Mouse (Mus musculus): ENCODE data around the gene Gm8369.
"Not testable (repeated sequence)": the region's sequence is repeated elsewhere in the genome, so short reads cannot be mapped to it uniquely, and the experiment has no call there.

Gm8369 gene

DNA sequence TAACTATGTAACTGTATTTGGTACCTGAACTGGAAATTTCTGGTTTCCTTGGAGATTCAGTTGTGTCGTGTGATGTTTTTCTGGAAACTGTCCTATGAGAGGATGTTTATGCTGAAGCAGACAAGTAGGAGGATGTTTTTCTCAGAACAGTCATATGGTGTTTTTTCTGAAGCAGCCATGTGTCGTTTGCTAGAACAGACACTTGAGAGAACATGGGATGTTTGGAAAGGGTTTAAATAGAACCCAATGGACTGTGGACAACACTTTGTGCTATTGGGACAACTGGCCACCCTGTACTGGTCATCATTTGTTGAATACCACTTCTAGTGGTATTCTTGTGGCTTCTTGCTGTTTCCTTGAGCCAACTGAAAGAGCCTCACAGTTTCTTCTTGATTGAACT, at the start of gene Gm8369:
Gene Gm8369, plus strand, starts transcription at position 193 of the 400 bp plus-strand sequence.
- DNase-seq (ENCODE audit: inconsistent ontology term) = no peak

- no peak for DNase-seq (ENCODE audit: inconsistent ontology term)
Measured at GRCm38 (mm10) chr19:11443338-11443737, 42.4 kb upstream of the Gm8369 start, which contains the start of gene Ms4a4b. Gene Ms4a4b (plus strand): TSS chr19:11443553.

GRCm38 (mm10) chr19:11443964-11444363, 41.8 kb upstream of the Gm8369 start:
- no peak for DNase-seq (ENCODE audit: inconsistent ontology term)

DNA sequence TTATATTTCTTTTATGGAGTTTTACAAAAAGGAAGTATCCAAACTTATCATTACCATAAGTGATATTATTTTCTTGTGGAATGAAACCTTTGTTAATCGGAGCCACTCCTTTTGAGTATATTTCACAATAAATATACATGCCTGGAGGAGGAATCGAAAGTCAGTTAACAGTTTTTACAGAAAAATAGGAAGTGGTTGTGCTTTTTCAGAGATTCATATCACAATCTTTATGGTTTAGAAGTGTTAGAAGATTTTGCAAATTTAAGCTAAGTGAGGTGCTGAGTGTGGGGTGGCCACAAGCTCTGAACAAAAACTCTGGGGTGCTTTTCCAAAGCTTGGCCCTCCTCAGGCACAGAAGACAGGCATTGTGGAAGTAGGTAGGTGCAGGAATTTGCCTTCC, 38.5 kb upstream of the Gm8369 start:
- DNase-seq (ENCODE audit: inconsistent ontology term) = no peak

DNA sequence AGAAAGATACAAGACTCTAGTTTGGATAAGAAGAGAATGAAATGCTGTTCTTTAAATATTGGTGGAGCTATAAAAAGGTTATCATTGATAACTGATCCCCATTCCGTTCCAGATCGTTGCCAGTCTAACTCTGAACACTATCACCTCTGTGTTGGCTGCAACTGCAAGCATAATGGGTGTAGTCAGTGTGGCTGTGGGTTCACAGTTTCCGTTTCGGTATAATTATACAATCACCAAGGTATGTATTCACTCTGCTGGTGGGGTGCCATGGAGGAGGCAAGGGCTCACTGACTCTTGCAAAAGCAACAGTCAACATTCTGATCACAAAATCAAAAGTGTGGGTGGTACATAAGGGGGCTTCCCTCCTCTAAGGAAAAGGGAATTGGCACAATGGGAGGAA, 26.7 kb upstream of the Gm8369 start:
- DNase-seq (ENCODE audit: inconsistent ontology term) = not testable (repeated sequence)

DNA sequence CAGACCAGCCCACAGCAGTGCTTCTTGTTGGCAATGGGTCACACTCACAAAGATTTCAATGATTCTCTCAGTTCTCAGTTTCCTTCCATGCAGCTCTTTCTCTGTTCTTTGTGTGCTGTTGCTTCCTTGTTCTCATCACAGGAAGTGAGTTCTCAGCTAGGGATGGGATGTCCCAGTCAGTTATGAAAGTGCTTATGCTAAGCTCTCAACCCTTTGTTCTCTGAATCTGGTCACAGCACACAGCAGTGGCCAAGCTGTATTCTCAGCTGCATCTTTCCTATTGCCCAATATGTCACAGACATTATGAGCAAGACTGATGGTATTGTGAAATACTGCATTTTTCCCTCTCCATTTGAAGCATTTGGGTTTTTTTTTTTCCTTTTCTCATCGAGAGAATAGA, 20.9 kb upstream of the Gm8369 start:
- not testable (repeated sequence) for DNase-seq (ENCODE audit: inconsistent ontology term)

GRCm38 (mm10) chr19:11466471-11466870, 19.3 kb upstream of the Gm8369 start:
- DNase-seq (ENCODE audit: inconsistent ontology term) = no peak

GRCm38 (mm10) chr19:11468361-11468760, 17.4 kb upstream of the Gm8369 start:
- DNase-seq (ENCODE audit: inconsistent ontology term) = not testable (repeated sequence)

GRCm38 (mm10) chr19:11469215-11469614, 16.5 kb upstream of the Gm8369 start, which contains the start of gene Ms4a6c:
Gene Ms4a6c (plus strand): TSS chr19:11469366.
- DNase-seq (ENCODE audit: inconsistent ontology term) = not testable (repeated sequence)

DNA sequence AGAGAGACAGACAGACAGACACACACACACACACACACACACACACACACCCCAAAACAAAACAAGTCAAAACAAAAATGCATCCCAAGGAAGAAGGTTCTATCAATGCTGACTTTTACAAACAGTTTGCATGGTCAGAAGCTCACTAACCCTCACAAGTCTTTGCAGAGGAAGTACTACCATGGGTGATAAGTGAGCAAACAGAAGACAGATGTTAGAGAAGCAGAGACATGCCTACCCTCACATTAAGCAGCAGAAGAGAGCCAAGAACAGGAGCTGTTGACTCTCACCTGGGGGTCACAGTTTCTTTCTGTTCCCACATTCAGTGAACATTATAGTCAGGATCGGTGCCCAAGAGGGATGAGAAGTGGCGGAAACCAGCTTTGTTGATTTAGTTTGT, 6.0 kb upstream of the Gm8369 start:
- DNase-seq (ENCODE audit: inconsistent ontology term) = no peak

DNA sequence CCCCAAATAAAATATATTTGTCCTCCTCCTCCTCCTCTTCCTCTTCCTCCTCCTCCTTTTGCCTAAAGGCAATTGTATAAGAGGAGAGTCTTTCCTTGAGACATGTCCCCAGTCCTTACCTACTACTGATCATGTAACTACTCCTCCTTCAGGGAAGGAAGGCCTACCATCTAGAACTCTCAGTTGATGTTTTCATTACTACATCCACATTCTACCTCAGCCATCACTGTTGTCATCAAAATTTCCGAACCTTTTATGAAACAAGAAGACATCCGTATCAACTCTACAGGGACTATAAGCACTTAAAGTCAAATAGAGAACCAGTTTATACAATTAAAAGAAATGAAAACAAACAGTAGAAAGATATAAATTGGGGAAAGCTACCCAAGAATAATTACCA, 3.1 kb upstream of the Gm8369 start:
- DNase-seq (ENCODE audit: inconsistent ontology term) = no peak

- no peak for DNase-seq (ENCODE audit: inconsistent ontology term)
Measured at GRCm38 (mm10) chr19:11483941-11484340, 1.8 kb upstream of the Gm8369 start.

GRCm38 (mm10) chr19:11484388-11484787, 1.4 kb upstream of the Gm8369 start:
- no peak for DNase-seq (ENCODE audit: inconsistent ontology term)

GRCm38 (mm10) chr19:11485266-11485665, 472 bp upstream of the Gm8369 start:
- DNase-seq (ENCODE audit: inconsistent ontology term) = no peak

- no peak for DNase-seq (ENCODE audit: inconsistent ontology term)
Measured at GRCm38 (mm10) chr19:11486599-11486998, 861 bp downstream of the Gm8369 start.

GRCm38 (mm10) chr19:11491406-11492189, 5.9 kb downstream of the Gm8369 start:
- DNase-seq (ENCODE audit: inconsistent ontology term) = no peak

- DNase-seq (ENCODE audit: inconsistent ontology term) = no peak
Measured at GRCm38 (mm10) chr19:11492671-11493070, 6.9 kb downstream of the Gm8369 start.

DNA sequence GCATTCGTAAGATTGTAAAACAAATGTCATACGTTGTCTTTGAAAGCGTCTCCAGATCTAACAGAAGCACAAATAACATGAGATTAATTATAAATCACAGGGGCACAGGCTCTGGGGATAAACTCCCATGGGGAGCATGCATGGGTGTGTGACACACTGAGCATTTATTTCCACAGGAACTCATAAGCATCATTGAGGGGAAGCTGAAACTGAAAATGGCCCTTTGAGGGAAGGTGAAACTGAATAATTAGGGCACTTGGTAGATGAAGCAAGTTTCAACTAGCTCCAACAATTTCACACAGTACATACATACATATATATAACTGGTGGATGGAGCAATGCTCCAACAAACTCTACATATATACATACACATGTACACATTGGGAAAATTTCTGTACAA, 8.8 kb downstream of the Gm8369 start:
- no peak for DNase-seq (ENCODE audit: inconsistent ontology term)

GRCm38 (mm10) chr19:11496361-11496760, 10.6 kb downstream of the Gm8369 start:
- DNase-seq (ENCODE audit: inconsistent ontology term) = no peak

GRCm38 (mm10) chr19:11497300-11497699, 11.6 kb downstream of the Gm8369 start:
- not testable (repeated sequence) for DNase-seq (ENCODE audit: inconsistent ontology term)

GRCm38 (mm10) chr19:11500796-11501195, 15.1 kb downstream of the Gm8369 start:
- no peak for DNase-seq (ENCODE audit: inconsistent ontology term)

GRCm38 (mm10) chr19:11501326-11501725, 15.6 kb downstream of the Gm8369 start:
- DNase-seq (ENCODE audit: inconsistent ontology term) = no peak

- DNase-seq (ENCODE audit: inconsistent ontology term) = no peak
Measured at GRCm38 (mm10) chr19:11504857-11505256, 19.1 kb downstream of the Gm8369 start.

GRCm38 (mm10) chr19:11513458-11513857, 27.7 kb downstream of the Gm8369 start:
- no peak for DNase-seq (ENCODE audit: inconsistent ontology term)
